In genomic region chr14:117385731-117386270, GRCm38 (mm10) we compare ENCODE assay signal across 16 mouse cellular contexts.
"Had no signal": no experiment of that assay in that cellular context is flagged by ENCODE, and none has a peak within 500 bp of the region (broad histone marks: within the 10 kb centered on the region; RNA-seq: fewer than 3 reads in every experiment).

No protein-coding gene starts in this region.

- DNase-seq: kidney, postnatal 36 days; left cerebral cortex, postnatal 4 days; lung, postnatal 10 days; retina, postnatal 1 day; right cerebral cortex, postnatal 4 days; spleen, adult 18-20 months; thymus, adult 18-20 months; thymus, postnatal 14 days had no signal

- H3K4me3 ChIP-seq: layer of hippocampus, adult 2 months; limb, embryonic 13.5 days; liver, embryonic 12.5 days; midbrain, embryonic 12.5 days; neural tube, embryonic 13.5 days had no signal

- H3K4me1 ChIP-seq: limb, embryonic 13.5 days; liver, embryonic 12.5 days had no signal

- H3K9ac ChIP-seq: limb, embryonic 13.5 days; liver, embryonic 12.5 days; midbrain, embryonic 12.5 days; neural tube, embryonic 13.5 days had no signal

- H3K27ac ChIP-seq: kidney, postnatal 0 days; layer of hippocampus, adult 2 months; limb, embryonic 13.5 days; liver, embryonic 12.5 days; midbrain, embryonic 12.5 days; neural tube, embryonic 13.5 days had no signal

- H3K9me3 ChIP-seq: limb, embryonic 13.5 days; liver, embryonic 12.5 days; midbrain, embryonic 12.5 days; neural tube, embryonic 13.5 days had no signal

- H3K36me3 ChIP-seq: limb, embryonic 13.5 days; liver, embryonic 12.5 days; midbrain, embryonic 12.5 days; neural tube, embryonic 13.5 days had no signal

- ATAC-seq: intestine, postnatal 0 days; liver, embryonic 12.5 days; midbrain, embryonic 16.5 days had no signal

- H3K27me3 ChIP-seq: limb, embryonic 13.5 days; liver, embryonic 12.5 days; midbrain, embryonic 12.5 days; neural tube, embryonic 13.5 days had no signal

- H3K4me2 ChIP-seq: limb, embryonic 13.5 days; liver, embryonic 12.5 days; midbrain, embryonic 12.5 days; neural tube, embryonic 13.5 days had no signal
